28 mouse cellular contexts compared by ENCODE assay signal in the genomic region with DNA sequence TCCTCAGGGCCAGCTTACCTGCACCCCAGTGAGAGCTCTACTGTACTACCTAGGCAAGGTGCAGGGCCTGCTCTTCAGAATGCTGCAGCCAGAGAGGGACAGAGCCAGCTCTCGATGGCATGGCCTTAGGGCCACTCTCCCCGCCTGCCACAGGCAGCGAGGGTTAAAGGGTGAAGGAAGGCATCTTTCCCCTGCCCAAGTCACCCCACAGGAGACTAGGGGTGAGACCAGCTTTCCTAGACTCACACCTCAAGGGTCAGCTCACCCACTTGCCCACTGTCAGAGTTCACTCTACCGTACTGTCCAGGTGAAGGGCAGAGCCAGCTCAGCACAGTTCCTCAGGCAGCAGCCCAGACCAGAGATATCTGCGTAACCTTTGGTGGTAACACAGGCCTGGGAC. TPM values are rescaled to one million over a fixed set of nuclear protein-coding genes. Genes with fewer than 3 reads are reported as not detected.
"Had no signal": no experiment of that assay in that cellular context is flagged by ENCODE, and none has a peak within 500 bp of the region (broad histone marks: within the 10 kb centered on the region; RNA-seq: fewer than 3 reads in every experiment).

No protein-coding gene starts in this region.

- H3K27me3 ChIP-seq: intestine, embryonic 15.5 days; kidney, embryonic 15.5 days; limb, embryonic 13.5 days; liver, embryonic 13.5 days; midbrain, embryonic 13.5 days; neural tube, embryonic 12.5 days; stomach, embryonic 15.5 days had no signal

- H3K4me1 ChIP-seq: intestine, embryonic 15.5 days; liver, embryonic 13.5 days; midbrain, embryonic 13.5 days; neural tube, embryonic 12.5 days; stomach, embryonic 15.5 days had no signal

- DNase-seq: kidney, adult 11 months; kidney, adult 8-10 months; kidney, postnatal 10 days; kidney, postnatal 36 days; left cerebral cortex, postnatal 4 days; liver, embryonic 13.5 days; lung, adult 2 months; retina, postnatal 1 day; right cerebral cortex, postnatal 25 days; spleen, adult 18-20 months; thymus, postnatal 25 days had no signal

- H3K27ac ChIP-seq: intestine, embryonic 15.5 days; kidney, embryonic 15.5 days; limb, embryonic 13.5 days; liver, embryonic 13.5 days; macrophage; midbrain, embryonic 13.5 days; neural tube, embryonic 12.5 days; stomach, embryonic 15.5 days had no signal

- H3K36me3 ChIP-seq: intestine, embryonic 15.5 days had no signal

- H3K4me2 ChIP-seq: intestine, embryonic 15.5 days; kidney, embryonic 15.5 days; limb, embryonic 13.5 days; liver, embryonic 13.5 days; midbrain, embryonic 13.5 days; neural tube, embryonic 12.5 days; stomach, embryonic 15.5 days had no signal

- H3K4me3 ChIP-seq: intestine, embryonic 15.5 days; kidney, embryonic 15.5 days; limb, embryonic 13.5 days; liver, embryonic 13.5 days; midbrain, embryonic 13.5 days; neural tube, embryonic 12.5 days; stomach, embryonic 15.5 days had no signal

- H3K9me3 ChIP-seq: intestine, embryonic 15.5 days; kidney, embryonic 15.5 days; limb, embryonic 13.5 days; liver, embryonic 13.5 days; midbrain, embryonic 13.5 days; neural tube, embryonic 12.5 days; stomach, embryonic 15.5 days had no signal

- H3K9ac ChIP-seq: intestine, embryonic 15.5 days; kidney, embryonic 15.5 days; limb, embryonic 13.5 days; liver, embryonic 13.5 days; midbrain, embryonic 13.5 days; neural tube, embryonic 12.5 days; stomach, embryonic 15.5 days had no signal

- ATAC-seq: intestine, embryonic 15.5 days; midbrain, embryonic 13.5 days had no signal

RNA-seq across cellular contexts. Expression of a gene that starts 52.0 kb away (rescaled TPM):
- total RNA-seq: layer of hippocampus, adult 8-10 months; layer of hippocampus, postnatal 14 days; left cerebral cortex, adult 8-10 months; left cerebral cortex, postnatal 14 days; left cerebral cortex, postnatal 4 days; liver, adult 2 months; megakaryocyte, adult 5-6 weeks; midbrain, postnatal 0 days; neutrophil, adult 5-6 weeks had no signal
- polyA plus RNA-seq: intestine, embryonic 15.5 days; kidney, embryonic 15.5 days; limb, embryonic 13.5 days; liver, adult 2 months; liver, embryonic 13.5 days; liver, embryonic 16.5 days; lung, adult 2 months; macrophage; midbrain, embryonic 13.5 days; midbrain, postnatal 0 days; neural tube, embryonic 12.5 days; stomach, embryonic 15.5 days; thymus, postnatal 0 days had no signal
